10 mouse cellular contexts compared by ENCODE assay signal in genomic region chr17:85458075-85458474, GRCm38 (mm10).
DNase-seq lines count a peak whose midpoint lies in the region; ATAC-seq and TF ChIP-seq lines count a peak whose summit lies in the region.
"Had no signal": no experiment of that assay in that cellular context is flagged by ENCODE, and none has a peak within 500 bp of the region (broad histone marks: within the 10 kb centered on the region; RNA-seq: fewer than 3 reads in every experiment).

No protein-coding gene starts in this region.

- H3K4me1 ChIP-seq in intestine, embryonic 15.5 days (replicated peaks), result no peaks in the 10 kb centered on the region
- H3K4me1 ChIP-seq in intestine, postnatal 0 days (replicated peaks; ENCODE audit: control insufficient read depth, insufficient read depth, low read length), result no peaks in the 10 kb centered on the region
- H3K4me1 ChIP-seq in embryonic facial prominence, embryonic 14.5 days (ENCODE audit: control insufficient read depth, insufficient read depth, low read length), result no peaks in the 10 kb centered on the region
- H3K4me1 ChIP-seq: liver, embryonic 15.5 days had no signal

- no peaks in the 10 kb centered on the region for H3K36me3 ChIP-seq in intestine, embryonic 15.5 days
- no peaks in the 10 kb centered on the region for H3K36me3 ChIP-seq in intestine, postnatal 0 days (ENCODE audit: control insufficient read depth, insufficient read depth)
- H3K36me3 ChIP-seq in embryonic facial prominence, embryonic 14.5 days (ENCODE audit: control insufficient read depth, insufficient read depth, low read length), result no peaks in the 10 kb centered on the region
- H3K36me3 ChIP-seq: liver, embryonic 15.5 days had no signal

- peaks cover 82% of the 10 kb centered on the region for H3K27me3 ChIP-seq in intestine, embryonic 15.5 days (replicated peaks)
- H3K27me3 ChIP-seq in intestine, postnatal 0 days (replicated peaks; ENCODE audit: control insufficient read depth, insufficient read depth, low read length), result peaks cover 82% of the 10 kb centered on the region
- H3K27me3 ChIP-seq in embryonic facial prominence, embryonic 14.5 days (replicated peaks; ENCODE audit: control insufficient read depth, insufficient read depth, low read length), result peaks cover 98% of the 10 kb centered on the region

- H3K4me2 ChIP-seq in intestine, embryonic 15.5 days (replicated peaks), result 0 out of 2 replicates have a peak overlapping the region, but pooled peaks have one; percentile 24
- no peak overlapping the region for H3K4me2 ChIP-seq in intestine, postnatal 0 days (replicated peaks; ENCODE audit: low read depth)
- 0 out of 2 replicates have a peak overlapping the region, but pooled peaks have one; percentile 20 for H3K4me2 ChIP-seq in embryonic facial prominence, embryonic 14.5 days (ENCODE audit: low read depth, low read length)
- H3K4me2 ChIP-seq: liver, embryonic 15.5 days had no signal

- no peak for ATAC-seq in intestine, embryonic 15.5 days
- no peak for ATAC-seq in intestine, postnatal 0 days
- ATAC-seq in embryonic facial prominence, embryonic 14.5 days (ENCODE audit: low read depth), result peak; percentile 69; the same call in 1 of the 2 replicates

- DNase-seq in ZHBTc4 (ENCODE audit: low read depth, low spot score), result peak; percentile 78
- DNase-seq in embryonic facial prominence, embryonic 14.5 days (ENCODE audit: low spot score), result peak; percentile 72
- DNase-seq in lung, postnatal 4 days, result peak; percentile 30
- DNase-seq in yolk sac, embryonic 10.5 days (ENCODE audit: low spot score), result no peak
- no peak for DNase-seq in left cerebral cortex, postnatal 25 days (ENCODE audit: low spot score in 2 of 2)
- DNase-seq in cerebellum, postnatal 10 days, result no peak
- DNase-seq: right cerebral cortex, postnatal 14 days had no signal

- intact Hi-C loops in left cerebral cortex, postnatal 25 days (cut with DNase I), result no loop called here

- no peak overlapping the region for H3K4me3 ChIP-seq in intestine, embryonic 15.5 days (replicated peaks)
- H3K4me3 ChIP-seq in intestine, postnatal 0 days (ENCODE audit: low read depth, low read length), result no peak overlapping the region
- H3K4me3 ChIP-seq in embryonic facial prominence, embryonic 14.5 days (ENCODE audit: low read depth, low read length), result no peak overlapping the region
- H3K4me3 ChIP-seq: liver, embryonic 15.5 days had no signal

- 3% methylated on average over 14 of the region's 14 CpGs for WGBS in intestine, embryonic 15.5 days
- WGBS in intestine, postnatal 0 days, result 5% methylated on average over 14 of the region's 14 CpGs
- 2% methylated on average over 14 of the region's 14 CpGs for WGBS in embryonic facial prominence, embryonic 14.5 days

- no peak for TF ChIP-seq CTCF in intestine, postnatal 0 days (IDR thresholded peaks at IDR 0.05; ENCODE audit: low read depth)

- H3K27ac ChIP-seq in intestine, embryonic 15.5 days, result no peak overlapping the region
- H3K27ac ChIP-seq in intestine, postnatal 0 days (ENCODE audit: low read depth, low read length), result no peak overlapping the region
- no peak overlapping the region for H3K27ac ChIP-seq in embryonic facial prominence, embryonic 14.5 days (replicated peaks; ENCODE audit: low read depth, low read length)
- H3K27ac ChIP-seq: liver, embryonic 15.5 days had no signal

- no peak overlapping the region for H3K9ac ChIP-seq in intestine, embryonic 15.5 days
- H3K9ac ChIP-seq in intestine, postnatal 0 days (ENCODE audit: low read depth, low read length), result no peak overlapping the region
- H3K9ac ChIP-seq in embryonic facial prominence, embryonic 14.5 days (ENCODE audit: low read depth, low read length), result no peak overlapping the region
- H3K9ac ChIP-seq: liver, embryonic 15.5 days had no signal

- H3K9me3 ChIP-seq in intestine, embryonic 15.5 days, result no peaks in the 10 kb centered on the region
- H3K9me3 ChIP-seq in intestine, postnatal 0 days (ENCODE audit: control insufficient read depth), result no peaks in the 10 kb centered on the region
- no peaks in the 10 kb centered on the region for H3K9me3 ChIP-seq in embryonic facial prominence, embryonic 14.5 days (ENCODE audit: control insufficient read depth, low read length)
- H3K9me3 ChIP-seq: liver, embryonic 15.5 days had no signal

Comparison
In these comparisons a context has a peak if more than half of its experiments do, and no peak if none do; other contexts are left out.
1. DNase-seq: peak in ZHBTc4 (single experiment), embryonic facial prominence, embryonic 14.5 days (single experiment) and lung, postnatal 4 days (2 of 2); none in yolk sac, embryonic 10.5 days (single experiment), left cerebral cortex, postnatal 25 days (0 of 2) and cerebellum, postnatal 10 days (0 of 2).